Mouse (Mus musculus) brain, embryonic 14.5 days (tissue): Measurements from ENCODE around the gene Akr1b10. TPM values are rescaled to one million over a fixed set of nuclear protein-coding genes. Genes with fewer than 3 reads are reported as not detected.
"Not testable (repeated sequence)": the region's sequence is repeated elsewhere in the genome, so short reads cannot be mapped to it uniquely, and the experiment has no call there.

ENCODE experiments used
- DNase-seq: peaks from one replicate; pipeline ENCODE4 v3.0.0-alpha.2; 2011; ENCODE audit warnings: low read depth
- CTCF ChIP-seq: fragments of 200-500 bp; IDR thresholded peaks from 2 replicates; pipeline ENCODE4 v1.5.1; 2012; ENCODE audit warnings: inconsistent platforms, mild to moderate bottlenecking, moderate library complexity, borderline replicate concordance; ENCODE audit not compliant: insufficient read depth, insufficient read length; ENCODE audit errors: extremely low read depth
- POLR2A ChIP-seq: fragments of 200-500 bp; IDR thresholded peaks from 2 replicates; pipeline ENCODE4 v1.6.1; 2012; ENCODE audit warnings: mild to moderate bottlenecking, inconsistent platforms, borderline replicate concordance; ENCODE audit not compliant: poor library complexity, insufficient read depth, insufficient read length, severe bottlenecking; ENCODE audit errors: extremely low read depth
- polyA plus RNA-seq: library from polyadenylated mRNA; depleted of rRNA; stranded (reverse); fragments of >200 nt; gene quantifications from 2 replicates; pipeline ENCODE4 v1.2.3, GENCODE M21; 2012; rRNA removed

Akr1b10 gene
- 6.7 and 7.3 TPM in 2 replicates for polyA plus RNA-seq

- no peak for TF ChIP-seq CTCF
- no peak for TF ChIP-seq POLR2A
- DNase-seq = peak; percentile 86
These were observed at the start of gene Akr1b10 for GRCm38 (mm10) chr6:34384110-34384661. Gene Akr1b10 (plus strand): TSS chr6:34384218.

GRCm38 (mm10) chr6:34334673-34335072 is 49.3 kb upstream of the Akr1b10 start:
- DNase-seq = no peak
- no peak for TF ChIP-seq POLR2A
- TF ChIP-seq CTCF = no peak

- peak; percentile 23 for DNase-seq
- no peak for TF ChIP-seq POLR2A
- no peak for TF ChIP-seq CTCF
These were observed 46.2 kb upstream of the Akr1b10 start for GRCm38 (mm10) chr6:34337799-34338198.

GRCm38 (mm10) chr6:34341991-34342390 is 42.0 kb upstream of the Akr1b10 start:
- no peak for DNase-seq
- no peak for TF ChIP-seq CTCF
- no peak for TF ChIP-seq POLR2A

GRCm38 (mm10) chr6:34342476-34342875 is 41.5 kb upstream of the Akr1b10 start:
- no peak for DNase-seq
- TF ChIP-seq CTCF (no peak), POLR2A (no peak)

GRCm38 (mm10) chr6:34343426-34343825 is 40.6 kb upstream of the Akr1b10 start:
- TF ChIP-seq POLR2A = no peak
- no peak for TF ChIP-seq CTCF
- DNase-seq = no peak

GRCm38 (mm10) chr6:34344135-34344850 is 39.7 kb upstream of the Akr1b10 start:
- DNase-seq = peak; percentile 15
- no peak for TF ChIP-seq CTCF
- no peak for TF ChIP-seq POLR2A

- TF ChIP-seq POLR2A = no peak
- TF ChIP-seq CTCF = no peak
- DNase-seq = peak; percentile 20
These were observed 39.1 kb upstream of the Akr1b10 start for GRCm38 (mm10) chr6:34344935-34345334.

GRCm38 (mm10) chr6:34346096-34346898 is 37.7 kb upstream of the Akr1b10 start:
- peak; percentile 90 for DNase-seq
- TF ChIP-seq CTCF = peak; percentile 90
- no peak for TF ChIP-seq POLR2A

GRCm38 (mm10) chr6:34350037-34350699 is 33.9 kb upstream of the Akr1b10 start:
- TF ChIP-seq POLR2A (no peak), CTCF (no peak)
- no peak for DNase-seq

GRCm38 (mm10) chr6:34351481-34351880 is 32.5 kb upstream of the Akr1b10 start:
- not testable (repeated sequence) for DNase-seq
